Mouse (Mus musculus) intestine, postnatal 0 days (tissue): Measurements from ENCODE around the gene Gria2. TPM values are rescaled to one million over a fixed set of nuclear protein-coding genes. Genes with fewer than 3 reads are reported as not detected.

Experiments used
- ATAC-seq: fragments of 200-750 bp; cut with Nextera tagmentation; 2 replicates; pipeline ENCODE4 v1.8.0; 2017; ENCODE audit warnings: mild to moderate bottlenecking, moderate TSS enrichment, moderate library complexity
- H3K27ac ChIP-seq: fragments of 300-500 bp; sonication (generic); 2 replicates; pipeline ENCODE4 v1.5.1; 2014; ENCODE audit warnings: mild to moderate bottlenecking, low read depth, low read length, moderate library complexity
- H3K27me3 ChIP-seq: fragments of 300-500 bp; sonication (generic); replicated peaks from 2 replicates; pipeline ENCODE4 v1.6.1; 2014; ENCODE audit warnings: low read length, mixed read lengths; ENCODE audit not compliant: control insufficient read depth, insufficient read depth
- H3K36me3 ChIP-seq: fragments of 300-500 bp; sonication (generic); 2 replicates; pipeline ENCODE4 v1.6.1; 2014; ENCODE audit warnings: mild to moderate bottlenecking, moderate library complexity; ENCODE audit not compliant: control insufficient read depth, insufficient read depth
- H3K4me1 ChIP-seq: fragments of 300-500 bp; sonication (generic); replicated peaks from 2 replicates; pipeline ENCODE4 v1.6.1; 2014; ENCODE audit warnings: antibody characterized with exemption, low read length, mixed read lengths; ENCODE audit not compliant: control insufficient read depth, insufficient read depth
- H3K4me2 ChIP-seq: fragments of 300-500 bp; sonication (generic); replicated peaks from 2 replicates; pipeline ENCODE4 v1.6.1; 2014; ENCODE audit warnings: low read depth, mild to moderate bottlenecking, moderate library complexity
- H3K4me3 ChIP-seq: fragments of 300-500 bp; sonication (generic); 2 replicates; pipeline ENCODE4 v1.5.1; 2014; ENCODE audit warnings: low read depth, low read length
- H3K9ac ChIP-seq: fragments of 300-500 bp; sonication (generic); 2 replicates; pipeline ENCODE4 v1.6.1; 2014; ENCODE audit warnings: mild to moderate bottlenecking, low read depth, low read length
- H3K9me3 ChIP-seq: fragments of 300-500 bp; sonication (generic); 2 replicates; pipeline ENCODE4 v1.6.1; 2016; ENCODE audit warnings: mixed run types; ENCODE audit not compliant: control insufficient read depth
- CTCF ChIP-seq: sonication (generic); IDR thresholded peaks from 2 replicates; pipeline ENCODE4 v1.5.1; 2016; ENCODE audit warnings: low read depth, mild to moderate bottlenecking, control low read depth, antibody characterized with exemption, moderate library complexity
- WGBS: fragments of 180-500 bp; shearing (Covaris S2); extraction: QIAGEN DNeasy Blood & Tissue Kit; methylation state at CpG from one replicate; pipeline ENCODE4 v1.1.7; 2014; 5-methylcytosine and 5-hydroxymethylcytosine counted together
- polyA plus RNA-seq: library from polyadenylated mRNA; unstranded; fragments of >200 nt; fragmentation: Nextera tagmentation; extraction: Ambion mirVana; gene quantifications from 2 replicates; pipeline ENCODE4 v1.2.1, GENCODE M21; 2015

The Gria2 gene
- polyA plus RNA-seq, 1 experiment from 2014 or later = 0.76 TPM

GRCm38 (mm10) chr3:80769506-80770235 lies 33.0 kb downstream of the Gria2 start:
- Histone ChIP-seq H3K9me3 (no peaks in the 10 kb centered on the region), H3K4me2 (no peak overlapping the region), H3K9ac (no peak overlapping the region), H3K36me3 (no peaks in the 10 kb centered on the region), H3K4me1 (no peaks in the 10 kb centered on the region), H3K27ac (no peak overlapping the region), H3K27me3 (no peaks in the 10 kb centered on the region), H3K4me3 (no peak overlapping the region)
- 61% methylated on average over 5 of the region's 5 CpGs for WGBS
- ATAC-seq = peak; percentile 63; the same call in 1 of the 2 replicates
- TF ChIP-seq CTCF = no peak

- Histone ChIP-seq H3K9ac (no peak overlapping the region), H3K9me3 (no peaks in the 10 kb centered on the region), H3K36me3 (no peaks in the 10 kb centered on the region), H3K4me1 (no peaks in the 10 kb centered on the region), H3K4me3 (no peak overlapping the region), H3K4me2 (no peak overlapping the region), H3K27ac (no peak overlapping the region), H3K27me3 (no peaks in the 10 kb centered on the region)
- WGBS = 79% methylated on average over 4 of the region's 4 CpGs
- ATAC-seq = no peak
- no peak for TF ChIP-seq CTCF
Measured at GRCm38 (mm10) chr3:80758955-80759354, 43.7 kb downstream of the Gria2 start.

GRCm38 (mm10) chr3:80758363-80758762 lies 44.3 kb downstream of the Gria2 start:
- H3K4me2 ChIP-seq = no peak overlapping the region
- no peaks in the 10 kb centered on the region for H3K27me3 ChIP-seq
- no peak overlapping the region for H3K4me3 ChIP-seq
- TF ChIP-seq CTCF = no peak
- H3K27ac ChIP-seq = no peak overlapping the region
- no peak for ATAC-seq
- no peak overlapping the region for H3K9ac ChIP-seq
- WGBS = 84% methylated on average over 2 of the region's 2 CpGs
- no peaks in the 10 kb centered on the region for H3K36me3 ChIP-seq
- no peaks in the 10 kb centered on the region for H3K9me3 ChIP-seq
- H3K4me1 ChIP-seq = no peaks in the 10 kb centered on the region

- H3K9me3 ChIP-seq = no peaks in the 10 kb centered on the region
- H3K4me2 ChIP-seq = no peak overlapping the region
- no peak overlapping the region for H3K9ac ChIP-seq
- H3K4me3 ChIP-seq = no peak overlapping the region
- ATAC-seq = no peak
- no peak for TF ChIP-seq CTCF
- no peaks in the 10 kb centered on the region for H3K4me1 ChIP-seq
- no peaks in the 10 kb centered on the region for H3K36me3 ChIP-seq
- H3K27ac ChIP-seq = no peak overlapping the region
- H3K27me3 ChIP-seq = no peaks in the 10 kb centered on the region
Measured at GRCm38 (mm10) chr3:80750786-80751185, 51.8 kb downstream of the Gria2 start.

GRCm38 (mm10) chr3:80725205-80725604 lies 77.4 kb downstream of the Gria2 start:
- Histone ChIP-seq H3K9ac (no peak overlapping the region), H3K27me3 (no peaks in the 10 kb centered on the region), H3K4me3 (no peak overlapping the region), H3K36me3 (no peaks in the 10 kb centered on the region), H3K4me1 (no peaks in the 10 kb centered on the region), H3K27ac (no peak overlapping the region), H3K4me2 (no peak overlapping the region), H3K9me3 (no peaks in the 10 kb centered on the region)
- WGBS = 60% methylated on average over 3 of the region's 3 CpGs
- no peak for TF ChIP-seq CTCF
- ATAC-seq = no peak

- TF ChIP-seq CTCF = no peak
- no peaks in the 10 kb centered on the region for H3K36me3 ChIP-seq
- WGBS = 53% methylated on average over 3 of the region's 3 CpGs
Measured at GRCm38 (mm10) chr3:80713123-80713522, 89.5 kb downstream of the Gria2 start.

GRCm38 (mm10) chr3:80708992-80709391 lies 93.6 kb downstream of the Gria2 start:
- Histone ChIP-seq H3K4me1 (no peaks in the 10 kb centered on the region), H3K9ac (no peak overlapping the region), H3K27me3 (no peaks in the 10 kb centered on the region), H3K9me3 (no peaks in the 10 kb centered on the region), H3K36me3 (no peaks in the 10 kb centered on the region), H3K27ac (no peak overlapping the region), H3K4me3 (no peak overlapping the region), H3K4me2 (no peak overlapping the region)
- no peak for TF ChIP-seq CTCF
- no peak for ATAC-seq

More at GRCm38 (mm10) chr3:80713123-80713522, 89.5 kb downstream of the Gria2 start:
- no peak overlapping the region for H3K4me3 ChIP-seq
- no peak overlapping the region for H3K9ac ChIP-seq
- H3K4me2 ChIP-seq = no peak overlapping the region
- no peaks in the 10 kb centered on the region for H3K4me1 ChIP-seq
- no peak for ATAC-seq
- H3K27me3 ChIP-seq = no peaks in the 10 kb centered on the region
- H3K27ac ChIP-seq = no peak overlapping the region
- H3K9me3 ChIP-seq = no peaks in the 10 kb centered on the region
